Mouse (Mus musculus): ENCODE data around the gene Tarm1. TPM values are rescaled to one million over a fixed set of nuclear protein-coding genes. Genes with fewer than 3 reads are reported as not detected.

The Tarm1 gene
- polyA plus RNA-seq, 1 experiment, result 0.84 TPM

DNA sequence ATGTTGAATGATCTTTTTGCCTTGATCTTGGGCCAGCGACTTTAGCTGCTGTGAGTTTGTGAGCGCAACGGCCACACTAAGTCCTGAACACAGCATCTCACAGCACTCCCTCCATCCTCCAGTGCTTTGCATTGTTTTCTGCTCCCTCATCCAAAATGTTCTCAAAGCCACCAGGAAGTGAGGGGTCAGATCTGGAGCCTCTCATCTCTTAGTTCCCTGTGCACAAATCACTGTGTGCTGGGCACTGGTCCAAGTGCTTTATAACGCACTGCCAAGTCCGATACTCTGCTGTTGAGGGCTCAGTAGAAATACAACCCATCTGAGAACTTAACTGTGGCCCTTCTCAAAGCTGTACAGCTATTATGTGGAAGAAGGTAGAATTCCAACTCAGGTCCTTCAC, 64.5 kb downstream of the Tarm1 start:
- no peak for DNase-seq
- Histone ChIP-seq H3K4me3 (replicated peaks; ENCODE audit: insufficient read depth, low read depth, low read length) (no peak overlapping the region), H3K27me3 (ENCODE audit: control insufficient read depth, insufficient read depth, low read length) (no peaks in the 10 kb centered on the region), H3K27ac (ENCODE audit: insufficient read depth, low read length) (no peak overlapping the region), H3K4me1 (ENCODE audit: control insufficient read depth, insufficient read depth, low read length) (no peaks in the 10 kb centered on the region)
- TF ChIP-seq POLR2A (IDR thresholded peaks at IDR 0.05; ENCODE audit: borderline replicate concordance, insufficient read depth, low read length) (no peak), CTCF (IDR thresholded peaks at IDR 0.05; ENCODE audit: borderline replicate concordance, insufficient read depth, low read depth, low read length) (no peak)
- WGBS, result 10% methylated on average over 5 of the region's 5 CpGs

Other genes starting within 250 kb of the Tarm1 start
- 43.3 and 45.3 TPM in 2 replicates for gene Myadm, start 213.5 kb downstream of the Tarm1 start, polyA plus RNA-seq (2012; rRNA removed)
- gene Prkcg, start 213.4 kb downstream of the Tarm1 start, polyA plus RNA-seq (2012; rRNA removed), result 152 and 195 TPM in 2 replicates
- 278 and 296 TPM in 2 replicates for gene Cacng7, start 169.7 kb downstream of the Tarm1 start, polyA plus RNA-seq (2012; rRNA removed)
- 16.6 and 20.6 TPM in 2 replicates for gene Cacng8, start 111.9 kb downstream of the Tarm1 start, polyA plus RNA-seq (2012; rRNA removed)
- gene Cacng6, start 78.4 kb downstream of the Tarm1 start, polyA plus RNA-seq (2012; rRNA removed), result 0.05 and 0.13 TPM in 2 replicates
- gene Oscar, start 113.5 kb upstream of the Tarm1 start, polyA plus RNA-seq (2012; rRNA removed), result 2.6 and 2.7 TPM in 2 replicates
- gene Ndufa3, start 114.7 kb upstream of the Tarm1 start, polyA plus RNA-seq (2012; rRNA removed), result 426 and 441 TPM in 2 replicates
- 33.2 and 34.5 TPM in 2 replicates for gene Tfpt, start 127.3 kb upstream of the Tarm1 start, polyA plus RNA-seq (2012; rRNA removed)
- gene Prpf31, start 127.4 kb upstream of the Tarm1 start, polyA plus RNA-seq (2012; rRNA removed), result 70.9 and 79.1 TPM in 2 replicates
- 60.9 and 61.1 TPM in 2 replicates for gene Cnot3, start 142.6 kb upstream of the Tarm1 start, polyA plus RNA-seq (2012; rRNA removed)
- gene Leng1, start 163.2 kb upstream of the Tarm1 start, polyA plus RNA-seq (2012; rRNA removed), result 12.0 and 12.9 TPM in 2 replicates
- 10.8 and 11.7 TPM in 2 replicates for gene Tmc4, start 174.9 kb upstream of the Tarm1 start, polyA plus RNA-seq (2012; rRNA removed)
- 112 and 115 TPM in 2 replicates for gene Tsen34, start 190.2 kb upstream of the Tarm1 start, polyA plus RNA-seq (2012; rRNA removed)
- gene Mboat7, start 190.9 kb upstream of the Tarm1 start, polyA plus RNA-seq (2012; rRNA removed), result 114 and 115 TPM in 2 replicates
- 866 and 1,027 TPM in 2 replicates for gene Rps9, start 201.4 kb upstream of the Tarm1 start, polyA plus RNA-seq (2012; rRNA removed)
- gene Pirb, start 217.8 kb upstream of the Tarm1 start, polyA plus RNA-seq (2012; rRNA removed), result 0.27 and 0.31 TPM in 2 replicates